Mouse (Mus musculus) CH12.LX (cell line): ENCODE data around the gene L2hgdh. TPM values are rescaled to one million over a fixed set of nuclear protein-coding genes. Genes with fewer than 3 reads are reported as not detected.

Experiments
- DNase-seq: peaks from one replicate; pipeline ENCODE4 v3.0.0-alpha.2; 2013; ENCODE audit errors: extremely low read depth
- H3K27ac ChIP-seq: 2 replicates; pipeline ENCODE4 v1.5.1; 2012; ENCODE audit warnings: low read depth, mild to moderate bottlenecking, control low read depth, moderate library complexity; ENCODE audit not compliant: insufficient read depth
- H3K27me3 ChIP-seq: replicated peaks from 2 replicates; pipeline ENCODE3; 2012; ENCODE audit warnings: inconsistent platforms
- H3K36me3 ChIP-seq, 2 experiments: replicated peaks in 1 of 2; 2 replicates each; pipeline versions ENCODE3 to v1.6.1; 2012; ENCODE audit warnings: inconsistent platforms in 1 of 2, low read length in 1 of 2, mild to moderate bottlenecking in 1 of 2, mixed read lengths in 1 of 2, moderate library complexity in 1 of 2; ENCODE audit not compliant: control insufficient read depth in 1 of 2, insufficient read depth in 1 of 2
- H3K4me1 ChIP-seq, 2 experiments: 2 replicates each; pipeline ENCODE4 v1.6.1; 2012; ENCODE audit warnings: inconsistent platforms in 1 of 2, moderate library complexity in 1 of 2; ENCODE audit not compliant: insufficient read depth in 2 of 2, control insufficient read depth in 1 of 2
- H3K4me2 ChIP-seq: 2 replicates; pipeline ENCODE4 v1.6.1; 2012; ENCODE audit warnings: low read depth, mild to moderate bottlenecking, control low read depth; ENCODE audit not compliant: poor library complexity, insufficient read depth, severe bottlenecking
- H3K4me3 ChIP-seq, 3 experiments: fragments of 150-350 bp in 1 of 3; sonication (generic) in 1 of 3; replicated peaks in 1 of 3; 2 replicates each; pipeline versions ENCODE3 to v1.5.1; 2011 to 2012; ENCODE audit warnings: low read depth in 2 of 3, low read length in 2 of 3, mild to moderate bottlenecking in 2 of 3, moderate library complexity in 2 of 3, control low read depth in 1 of 3, improper control_type of control experiment in 1 of 3, inconsistent platforms in 1 of 3, mixed read lengths in 1 of 3; ENCODE audit not compliant: poor library complexity in 1 of 3
- H3K79me2 ChIP-seq: replicated peaks from 2 replicates; pipeline ENCODE4 v1.6.1; 2012; ENCODE audit warnings: mild to moderate bottlenecking, moderate library complexity; ENCODE audit not compliant: control insufficient read depth, poor library complexity, insufficient read depth, severe bottlenecking; ENCODE audit errors: extremely low read depth
- H3K9ac ChIP-seq: 2 replicates; pipeline ENCODE4 v1.6.1; 2012; ENCODE audit warnings: low read depth, mild to moderate bottlenecking, control low read depth, moderate library complexity; ENCODE audit not compliant: insufficient read depth
- H3K9me3 ChIP-seq: replicated peaks from 2 replicates; pipeline ENCODE3; 2012; ENCODE audit warnings: low read length, inconsistent platforms, mixed read lengths
- CHD1 ChIP-seq: IDR thresholded peaks from 2 replicates; pipeline ENCODE4 v1.6.1; 2012; ENCODE audit warnings: low read depth, low read length, improper control_type of control experiment, inconsistent platforms
- E2F4 ChIP-seq: IDR thresholded peaks from 2 replicates; pipeline ENCODE4 v1.6.1; 2011; ENCODE audit warnings: low read depth, low read length, improper control_type of control experiment; ENCODE audit not compliant: insufficient replicate concordance
- EP300 ChIP-seq: IDR thresholded peaks from 2 replicates; pipeline ENCODE4 v1.6.1; 2011; ENCODE audit warnings: low read length, improper control_type of control experiment
- ETS1 ChIP-seq: conservative IDR thresholded peaks from 2 replicates; pipeline ENCODE4 v1.6.1; 2012; ENCODE audit warnings: low read depth, mild to moderate bottlenecking, inconsistent platforms, low read length, improper control_type of control experiment, moderate library complexity
- HCFC1 ChIP-seq: IDR thresholded peaks from 2 replicates; pipeline ENCODE4 v1.6.1; 2012; ENCODE audit warnings: low read depth, mild to moderate bottlenecking, inconsistent platforms, low read length, improper control_type of control experiment
- KAT2A ChIP-seq: IDR thresholded peaks from 2 replicates; pipeline ENCODE4 v1.6.1; 2012; ENCODE audit warnings: low read length, improper control_type of control experiment, inconsistent platforms; ENCODE audit not compliant: insufficient replicate concordance
- MAFK ChIP-seq: IDR thresholded peaks from 2 replicates; pipeline ENCODE4 v1.6.1; 2011; ENCODE audit warnings: low read length, improper control_type of control experiment; ENCODE audit not compliant: insufficient replicate concordance
- MAX ChIP-seq: IDR thresholded peaks from 2 replicates; pipeline ENCODE4 v1.6.1; 2011; ENCODE audit warnings: low read length, improper control_type of control experiment
- SMC3 ChIP-seq: IDR thresholded peaks from 2 replicates; pipeline ENCODE4 v1.6.1; 2011; ENCODE audit warnings: low read depth, low read length, improper control_type of control experiment
- TCF12 ChIP-seq: IDR thresholded peaks from 2 replicates; pipeline ENCODE4 v1.6.1; 2014; ENCODE audit warnings: low read depth, mild to moderate bottlenecking, inconsistent platforms, low read length, improper control_type of control experiment
- ZC3H11A ChIP-seq: IDR thresholded peaks from 2 replicates; pipeline ENCODE4 v1.6.1; 2012; ENCODE audit warnings: low read depth, mild to moderate bottlenecking, inconsistent platforms, low read length, improper control_type of control experiment
- ZMIZ1 ChIP-seq: IDR thresholded peaks from 2 replicates; pipeline ENCODE4 v1.6.1; 2012; ENCODE audit warnings: low read depth, mild to moderate bottlenecking, inconsistent platforms, low read length, improper control_type of control experiment
- dilution Hi-C: fragments of 300-500 bp; cut with MboI; formaldehyde crosslinking; loops from 2 replicates; pipeline ENCODE4 v1.14.3; 2020; ENCODE audit warnings: low sequenced_read_pairs; ENCODE audit not compliant: extremely low pct_unique_long_range_greater_than_20kb, extremely low pct_ligation_motif_present
- in situ Hi-C: fragments of 300-500 bp; cut with MboI; formaldehyde crosslinking; loops from 3 replicates; pipeline ENCODE4 v1.14.3; 2019; ENCODE audit warnings: low sequenced_read_pairs, low pct_ligation_motif_present, low pct_unique_long_range_greater_than_20kb, mixed read lengths
- polyA plus RNA-seq: library from polyadenylated mRNA; unstranded; fragments of >175 nt; gene quantifications from 2 replicates; pipeline ENCODE4 v1.2.1, GENCODE M21; 2012; ENCODE audit warnings: low read depth; ENCODE audit not compliant: insufficient read length
- total RNA-seq, 2 experiments: library from RNA; depleted of rRNA; stranded (reverse); fragments of 300-350 nt in 1 of 2; fragments of >200 nt in 1 of 2; gene quantifications; 2 replicates each; pipeline ENCODE4 v1.2.3; 2012 to 2014

The L2hgdh gene
- total and polyA plus RNA-seq, 3 experiments, result 12.1 to 24.3 (median 15.4) TPM

DNA sequence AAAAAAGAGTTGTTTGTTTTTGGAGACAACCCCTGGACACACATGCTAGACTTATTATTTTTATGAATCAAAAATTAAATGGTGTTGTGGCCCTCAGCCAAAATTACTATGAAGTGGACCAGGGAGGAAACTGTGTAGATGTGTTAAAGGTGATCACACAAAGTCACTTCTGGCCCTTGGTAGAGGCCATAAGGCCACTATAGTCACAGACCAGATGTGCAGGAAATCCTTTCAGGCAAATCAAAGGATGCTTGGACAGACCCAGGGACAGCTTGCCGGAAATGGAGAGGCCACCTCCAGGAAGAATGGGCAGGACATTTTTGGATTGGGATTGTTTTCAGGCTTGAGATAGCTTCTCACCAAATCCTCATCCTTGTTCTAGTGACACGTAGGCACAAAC lies 36.9 kb upstream of the L2hgdh start:
- no peak for DNase-seq
- Histone ChIP-seq H3K4me1 (peaks cover 0 to 5% of the 10 kb centered on the region in 2 experiments; a peak in 2 of 4 replicates), H3K79me2 (no peaks in the 10 kb centered on the region), H3K9ac (no peak overlapping the region), H3K36me3 (no peaks in the 10 kb centered on the region), H3K9me3 (peaks cover 3% of the 10 kb centered on the region), H3K4me2 (no peak overlapping the region), H3K27me3 (no peaks in the 10 kb centered on the region), H3K27ac (no peak overlapping the region), H3K4me3 (no peak overlapping the region)
- in situ Hi-C loops, result loop anchor here (10.0 kb wide), 1 partner anchor 133 kb away; the partner anchor contains the start of genes Atl1 and Map4k5
- dilution Hi-C loops, result no loop called here
- TF ChIP-seq ZC3H11A (no peak), TCF12 (no peak), EP300 (no peak), SMC3 (no peak), ETS1 (no peak)

DNA sequence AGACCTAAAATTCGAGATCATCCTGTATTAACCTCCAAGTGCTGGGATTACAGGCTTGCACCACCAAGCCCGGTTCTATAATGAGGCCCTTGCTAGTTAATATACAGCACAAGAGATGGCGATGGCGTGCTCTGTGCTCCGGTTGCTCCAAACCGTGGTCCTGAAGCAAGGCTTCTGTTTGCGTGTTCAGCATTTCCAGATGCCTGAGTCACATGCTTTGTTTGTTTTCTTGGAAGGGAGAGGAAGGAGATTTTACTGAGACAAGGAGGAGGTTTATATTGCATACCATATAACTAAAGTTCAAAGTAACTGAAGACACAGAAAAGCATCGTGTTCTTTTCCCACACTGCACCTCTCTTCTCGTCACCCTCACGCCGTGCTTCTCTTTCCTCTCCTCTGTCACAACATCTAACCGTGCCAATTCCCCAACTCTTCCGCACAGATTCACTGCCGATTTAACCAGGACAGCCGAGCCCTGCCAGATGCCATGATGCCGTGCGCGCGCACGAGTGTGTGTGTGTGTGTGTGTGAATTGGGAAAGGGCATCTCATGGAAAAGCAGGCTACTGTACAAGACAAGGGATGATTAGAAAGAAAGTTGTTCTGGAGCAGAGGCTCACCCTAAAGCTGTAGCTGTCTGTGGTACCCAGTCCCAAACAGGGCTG lies 36.2 kb upstream of the L2hgdh start:
- dilution Hi-C loops, result no loop called here
- no peak overlapping the region for H3K4me3 ChIP-seq
- H3K4me2 ChIP-seq, result no peak overlapping the region
- no peaks in the 10 kb centered on the region for H3K79me2 ChIP-seq
- DNase-seq, result no peak
- no peaks in the 10 kb centered on the region for H3K36me3 ChIP-seq
- H3K4me1 ChIP-seq, result peaks cover 0 to 5% of the 10 kb centered on the region in 2 experiments; a peak in 2 of 4 replicates
- in situ Hi-C loops, result loop anchor here (10.0 kb wide), 1 partner anchor 134 kb away; the partner anchor contains the start of genes Atl1 and Map4k5
- H3K9me3 ChIP-seq, result peaks cover 3% of the 10 kb centered on the region
- H3K27ac ChIP-seq, result no peak overlapping the region
- no peak for TF ChIP-seq ETS1
- no peak for TF ChIP-seq MAFK
- no peak for TF ChIP-seq E2F4
- no peak for TF ChIP-seq MAX
- TF ChIP-seq SMC3, result no peak
- TF ChIP-seq EP300, result no peak
- TF ChIP-seq KAT2A, result no peak
- TF ChIP-seq HCFC1, result no peak
- TF ChIP-seq TCF12, result no peak
- no peak for TF ChIP-seq ZC3H11A
- no peak for TF ChIP-seq CHD1
- H3K27me3 ChIP-seq, result no peaks in the 10 kb centered on the region
- H3K9ac ChIP-seq, result no peak overlapping the region

DNA sequence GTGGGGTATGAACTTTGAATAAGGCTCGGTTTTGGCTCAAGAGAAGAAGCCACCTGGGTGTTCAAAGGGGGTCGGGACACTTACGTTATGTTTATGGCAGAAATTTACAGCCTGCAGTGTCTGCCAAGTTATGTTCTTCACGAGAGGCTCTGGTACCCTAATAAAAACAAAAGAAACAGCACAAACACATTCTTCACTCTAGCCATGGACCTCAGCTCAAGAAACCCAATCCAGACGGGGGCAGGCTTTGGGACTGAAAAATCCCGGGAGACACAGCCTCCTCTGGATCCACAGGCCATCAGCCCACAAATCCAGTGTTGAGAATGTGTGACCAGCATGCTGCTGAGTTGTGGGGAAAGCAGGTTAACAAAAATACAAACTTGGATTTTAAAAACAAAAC lies 35.3 kb upstream of the L2hgdh start:
- Histone ChIP-seq H3K9me3 (peaks cover 3% of the 10 kb centered on the region), H3K4me2 (no peak overlapping the region), H3K4me1 (peaks cover 0 to 2% of the 10 kb centered on the region in 2 experiments; a peak in 1 of 4 replicates), H3K79me2 (no peaks in the 10 kb centered on the region), H3K27me3 (no peaks in the 10 kb centered on the region), H3K9ac (no peak overlapping the region), H3K36me3 (no peaks in the 10 kb centered on the region), H3K27ac (no peak overlapping the region), H3K4me3 (no peak overlapping the region)
- no peak for DNase-seq
- dilution Hi-C loops (no loop called here), in situ Hi-C loops (loop anchor here (10.0 kb wide), 1 partner anchor 135 kb away; the partner anchor contains the start of genes Atl1 and Map4k5)
- TF ChIP-seq ZMIZ1 (no peak), E2F4 (no peak)
